Mouse (Mus musculus) kidney, postnatal 36 days (tissue): ENCODE measurements at regions not wholly inside any gene's neighbourhood (a gene's known extent, or its start where the extent isn't known, plus 50 kb on each side); places are given as distances from the start of the nearest gene placed in this dataset.
A peak's percentile ranks its signal among the peaks of the same experiment; 100 is the strongest.

Experiments used
- DNase-seq, 2 experiments: peaks; one replicate each; pipeline ENCODE4 v3.0.0; 2021 to 2022; ENCODE audit warnings: mixed read lengths in 2 of 2

DNA sequence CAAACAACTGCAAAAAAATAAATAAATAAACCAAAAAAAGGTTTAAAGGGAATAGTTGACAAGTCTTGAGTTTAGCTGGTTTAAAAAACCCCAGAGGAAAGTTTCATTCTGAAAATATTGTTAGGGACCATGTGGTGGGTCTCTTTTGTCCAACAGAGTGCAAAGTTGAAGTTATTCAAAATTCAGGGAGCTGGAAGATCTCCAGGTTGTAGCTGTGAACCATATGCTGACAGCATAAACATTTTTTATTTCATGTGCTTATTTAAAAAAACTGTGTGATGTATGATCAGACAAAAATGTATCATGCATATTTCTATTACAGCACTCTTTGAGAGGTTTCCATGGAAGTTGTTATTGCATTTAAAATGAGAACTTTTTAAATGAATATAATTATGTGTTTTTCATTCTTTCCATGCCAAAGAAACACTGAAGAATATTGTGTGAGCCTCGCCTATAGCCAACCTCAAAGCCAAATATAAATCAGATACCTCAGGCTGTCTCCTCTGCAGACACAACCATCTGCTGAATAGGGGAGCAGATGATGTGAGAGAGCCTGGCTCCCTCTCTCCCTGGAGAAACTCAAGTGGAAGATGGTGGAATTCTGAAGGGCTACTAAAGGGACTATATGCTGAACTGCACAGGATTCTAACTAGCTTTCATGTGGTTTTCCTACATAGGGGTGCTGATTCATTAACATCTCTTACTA is 413.4 kb upstream of the Impad1 start:
- DNase-seq, result no peak

DNA sequence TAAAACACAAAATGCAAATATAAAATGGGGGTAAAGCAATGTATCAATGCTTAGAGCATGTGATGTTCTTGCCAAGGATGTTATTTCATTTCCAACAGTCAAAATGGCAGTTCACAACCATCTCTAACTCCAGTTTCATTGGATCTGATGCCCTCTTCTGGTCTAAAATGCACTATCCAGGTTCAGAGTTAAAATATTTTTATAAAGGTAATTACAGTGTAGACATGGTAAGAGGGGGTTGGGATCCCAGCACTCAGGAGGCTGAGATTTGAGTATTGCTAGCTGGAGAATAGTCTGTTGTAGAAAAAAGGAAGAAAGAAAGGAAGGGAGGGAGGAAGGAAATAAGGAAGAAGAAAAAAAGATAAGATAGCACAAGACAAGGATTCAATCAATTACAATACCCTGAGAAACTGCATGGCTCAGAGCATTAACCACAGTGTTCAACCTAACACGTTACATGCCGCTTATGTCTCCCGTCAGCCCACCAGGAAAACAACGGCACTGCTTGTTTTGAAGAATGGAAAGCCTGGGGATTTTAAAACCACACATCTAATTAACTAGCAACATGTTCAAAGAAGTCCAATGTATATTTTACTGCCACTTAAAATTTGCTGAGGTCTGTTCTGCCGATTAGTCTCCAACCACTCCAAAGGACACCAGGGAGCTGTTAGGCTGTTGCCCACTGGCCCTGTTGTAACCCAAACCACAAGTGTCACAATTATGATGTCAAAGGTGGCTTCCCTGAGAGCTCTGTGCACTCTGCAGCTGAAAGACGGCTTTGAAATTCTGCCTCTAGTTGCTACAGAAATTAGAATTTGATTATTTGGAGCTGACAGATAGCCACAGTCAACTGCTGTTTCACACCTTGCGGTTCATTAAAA is 412.4 kb upstream of the Impad1 start:
- DNase-seq, result no peak

DNA sequence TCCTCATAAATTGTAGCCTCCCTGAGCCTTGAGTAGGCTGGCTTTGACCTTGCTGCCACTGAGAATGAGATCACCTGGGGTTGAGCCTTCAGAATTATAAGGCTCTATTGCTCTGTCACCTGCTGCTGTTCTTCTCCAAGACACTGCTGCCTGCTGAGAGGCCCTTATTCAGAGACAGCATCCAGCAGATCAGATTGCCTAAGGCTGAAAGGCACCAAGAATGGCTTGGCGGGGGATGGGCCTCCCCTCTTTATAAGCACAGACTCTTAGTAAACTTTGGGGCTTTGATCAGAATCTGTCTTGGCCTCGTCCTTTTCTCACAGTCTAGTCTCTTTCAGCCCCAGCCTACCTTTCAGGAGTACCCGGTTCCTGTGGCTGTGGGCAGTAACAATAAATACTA is 401.1 kb upstream of the Impad1 start:
- no peak for DNase-seq

DNA sequence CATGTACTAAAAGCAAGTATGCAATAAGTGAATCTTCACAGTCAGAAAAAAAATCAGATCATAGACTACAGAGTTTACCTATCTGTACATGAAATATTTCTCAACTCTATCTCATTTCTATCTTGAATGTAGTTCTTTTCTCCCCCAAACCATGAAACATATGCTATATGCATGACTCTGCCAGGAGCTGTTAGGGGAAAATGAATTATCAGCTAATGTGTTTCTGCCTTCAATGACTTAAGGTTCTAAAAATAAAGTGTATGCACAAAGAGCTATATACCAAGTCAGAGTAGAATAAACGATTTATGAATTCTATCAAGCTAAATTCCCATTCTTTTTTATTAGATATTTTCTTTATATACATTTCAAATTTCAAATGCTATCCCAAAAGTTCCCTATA is 388.4 kb upstream of the Impad1 start:
- no peak for DNase-seq

DNA sequence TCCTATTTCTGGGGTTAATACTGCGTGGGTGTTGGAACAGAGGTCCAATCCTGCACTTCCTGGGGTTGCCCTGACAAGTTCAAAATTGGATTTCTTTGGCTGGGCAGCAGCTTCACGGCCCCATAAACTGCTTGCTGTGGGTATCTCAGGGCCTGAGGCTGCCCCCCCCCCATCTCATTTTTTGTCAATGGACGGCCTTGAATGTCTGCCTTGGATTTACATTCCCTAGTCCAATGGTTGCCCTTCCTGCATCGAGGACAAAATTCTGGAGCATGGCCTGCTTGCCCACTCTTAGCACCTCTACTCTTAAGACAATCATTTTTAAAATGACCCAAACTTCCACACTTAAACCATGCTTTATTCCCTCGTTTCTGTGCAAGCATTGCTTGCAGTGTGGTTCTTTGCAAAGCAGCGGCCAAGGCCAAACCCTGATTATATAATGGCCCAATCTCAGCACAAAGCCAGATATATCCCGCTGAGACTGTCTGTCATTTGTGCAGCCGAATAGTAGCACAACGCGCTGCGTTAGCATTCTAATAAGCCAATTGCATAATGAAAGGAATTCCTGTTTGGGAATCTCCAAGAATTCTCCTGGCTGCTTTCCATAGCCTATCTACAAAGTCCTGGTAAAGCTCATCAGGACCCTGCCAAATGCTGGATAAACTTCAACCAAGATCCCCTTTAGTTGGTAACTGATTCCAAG is 386.0 kb upstream of the Impad1 start:
- DNase-seq, result no peak

DNA sequence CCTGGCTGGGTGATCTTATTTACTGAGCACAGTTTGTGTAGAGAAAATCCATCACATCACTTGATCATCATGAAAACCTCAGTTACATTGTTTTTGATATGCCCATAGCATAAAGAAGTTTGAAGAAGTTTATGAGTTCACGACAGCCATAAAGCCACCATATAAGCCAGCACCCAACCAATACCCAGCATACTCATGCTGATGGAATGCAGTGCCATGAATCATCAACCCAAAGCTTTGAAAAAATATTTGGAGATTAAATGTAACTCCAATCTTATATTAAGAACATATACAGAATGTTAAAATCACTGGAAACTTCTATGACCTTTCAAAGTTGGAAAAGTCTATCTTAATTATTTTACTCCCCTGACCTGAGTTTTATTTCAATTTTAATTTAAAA is 372.1 kb upstream of the Impad1 start:
- DNase-seq, result no peak

DNA sequence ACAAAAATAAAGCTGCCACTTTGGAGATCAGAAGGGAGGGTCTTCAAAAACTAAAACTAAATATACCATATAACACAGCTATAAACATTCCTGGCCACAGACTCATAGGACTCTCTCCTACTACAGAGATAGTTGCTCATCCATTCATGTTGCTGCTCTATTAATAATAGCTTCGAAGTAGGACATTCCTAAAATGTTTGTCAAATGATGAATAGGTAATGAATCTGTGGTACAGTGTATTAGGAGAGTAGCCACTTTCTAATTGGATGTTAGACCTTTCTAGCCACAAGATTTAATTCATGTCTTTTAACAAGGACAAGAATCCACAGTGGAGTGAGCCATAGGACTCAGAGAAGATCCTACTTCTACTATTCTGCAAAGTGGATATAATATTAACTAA is 367.8 kb upstream of the Impad1 start:
- no peak for DNase-seq

DNA sequence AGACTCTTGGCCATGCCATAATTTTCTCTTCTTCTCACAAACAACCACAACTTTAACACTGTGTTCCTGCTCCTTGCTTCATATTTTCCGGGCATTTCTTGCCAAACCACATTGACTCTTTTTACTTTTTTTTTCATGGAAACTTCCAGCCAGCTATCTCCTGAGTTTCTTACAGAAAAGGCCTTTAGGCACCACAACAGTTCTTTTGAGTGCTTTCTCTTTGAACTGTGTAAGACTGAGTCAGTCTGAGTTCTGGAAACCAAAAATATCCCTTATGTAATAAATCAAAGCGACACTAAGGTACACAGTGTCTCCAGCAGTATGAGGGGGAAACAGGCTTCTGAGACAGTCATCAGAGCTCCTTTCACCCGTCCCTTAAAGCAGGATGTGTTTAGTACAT is 337.6 kb upstream of the Impad1 start:
- DNase-seq, result peak in 1 of 2 experiments; percentile 45

DNA sequence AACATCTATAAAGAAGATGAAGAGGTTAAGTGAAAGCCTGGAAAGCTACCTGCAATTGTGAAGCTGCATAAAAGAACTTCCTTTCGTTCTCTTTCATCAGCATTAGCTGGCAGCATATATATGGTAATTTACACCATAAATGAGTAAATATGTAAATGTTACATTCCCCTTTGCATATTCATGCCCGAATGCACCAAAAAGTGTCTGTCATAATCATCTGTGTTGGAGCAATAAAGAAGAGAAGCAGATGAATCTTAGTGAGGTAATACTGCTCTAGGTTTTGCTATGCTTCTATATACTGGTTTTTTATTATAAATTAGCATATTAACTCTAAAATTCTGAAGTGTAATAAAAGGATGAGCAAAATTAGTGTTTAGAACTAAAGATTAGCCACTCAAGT is 332.9 kb upstream of the Impad1 start:
- DNase-seq, result no peak

DNA sequence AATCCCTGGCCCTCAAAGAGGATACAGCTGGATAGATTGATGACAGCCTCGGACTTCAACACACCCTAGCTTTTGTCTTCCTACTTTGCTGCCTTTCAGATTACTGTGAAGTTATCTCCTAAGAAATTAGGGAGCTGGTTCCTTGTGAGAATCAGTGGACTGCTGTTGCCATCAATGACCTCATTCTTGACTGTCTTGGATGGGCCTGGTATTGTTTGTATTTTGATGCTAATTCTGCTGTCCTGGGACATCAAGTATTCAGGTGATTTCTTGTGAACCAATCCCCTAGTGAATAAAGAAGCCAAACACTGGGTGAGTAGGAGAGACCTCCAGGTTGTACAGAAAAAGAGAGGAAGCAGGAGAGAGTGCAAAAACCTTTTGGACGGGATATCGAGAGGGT is 305.3 kb upstream of the Impad1 start:
- no peak for DNase-seq

DNA sequence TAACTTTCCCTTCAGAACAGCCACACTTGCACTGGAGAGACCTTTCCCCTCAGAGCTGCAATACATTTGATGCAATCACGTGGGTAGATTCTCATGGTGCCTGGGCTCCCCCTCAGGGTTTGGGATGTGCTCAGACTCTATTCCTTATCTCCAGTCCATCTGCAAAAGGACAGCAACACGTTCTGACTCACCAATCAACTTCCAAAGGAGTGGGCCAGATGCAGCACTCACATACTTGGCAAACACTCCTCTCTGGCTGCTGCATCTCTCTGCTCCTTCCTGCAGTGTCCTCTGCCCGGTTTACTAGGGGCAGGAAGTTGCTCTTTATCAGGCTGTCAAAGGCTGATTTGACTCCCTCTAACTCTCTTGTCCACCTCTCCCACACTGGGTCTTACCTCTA is 285.6 kb upstream of the Impad1 start:
- no peak for DNase-seq

DNA sequence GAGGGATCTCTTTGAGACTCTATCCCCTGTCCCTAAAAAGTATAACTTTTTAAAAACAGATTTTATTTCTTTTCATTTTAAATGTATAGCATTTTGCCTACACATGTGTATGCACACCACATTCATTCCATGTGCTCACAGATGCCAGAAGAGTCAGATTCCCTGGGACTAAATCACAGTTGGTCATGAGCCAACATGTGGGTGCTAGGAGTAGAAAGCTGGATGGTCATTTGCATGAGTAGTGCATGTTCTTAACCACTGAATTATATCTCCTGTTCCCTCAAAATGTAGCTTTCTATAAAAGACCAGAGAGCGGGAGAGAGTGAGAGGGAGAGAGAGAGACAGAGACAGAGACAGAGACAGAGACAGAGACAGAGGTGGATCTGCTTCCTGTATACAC is 281.6 kb upstream of the Impad1 start:
- no peak for DNase-seq

DNA sequence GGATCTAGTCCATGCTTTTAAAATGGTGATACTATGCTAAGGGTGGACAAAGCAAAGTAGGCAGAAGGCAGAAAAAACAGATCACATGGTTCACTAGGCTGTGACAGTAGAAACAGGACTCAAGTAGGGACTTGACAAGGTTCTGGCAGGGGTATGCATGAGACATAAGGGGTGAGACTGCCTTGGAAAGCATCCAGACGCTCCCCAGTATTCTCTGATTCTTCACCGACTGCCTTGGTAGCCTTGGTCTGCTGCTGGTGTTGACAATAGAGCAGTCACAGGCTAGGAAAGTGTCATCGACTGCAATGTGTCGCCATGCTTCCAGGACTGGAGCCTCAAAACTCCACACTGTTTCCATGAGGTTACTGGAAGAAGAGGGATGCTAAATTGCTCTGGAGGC is 278.1 kb upstream of the Impad1 start:
- no peak for DNase-seq

DNA sequence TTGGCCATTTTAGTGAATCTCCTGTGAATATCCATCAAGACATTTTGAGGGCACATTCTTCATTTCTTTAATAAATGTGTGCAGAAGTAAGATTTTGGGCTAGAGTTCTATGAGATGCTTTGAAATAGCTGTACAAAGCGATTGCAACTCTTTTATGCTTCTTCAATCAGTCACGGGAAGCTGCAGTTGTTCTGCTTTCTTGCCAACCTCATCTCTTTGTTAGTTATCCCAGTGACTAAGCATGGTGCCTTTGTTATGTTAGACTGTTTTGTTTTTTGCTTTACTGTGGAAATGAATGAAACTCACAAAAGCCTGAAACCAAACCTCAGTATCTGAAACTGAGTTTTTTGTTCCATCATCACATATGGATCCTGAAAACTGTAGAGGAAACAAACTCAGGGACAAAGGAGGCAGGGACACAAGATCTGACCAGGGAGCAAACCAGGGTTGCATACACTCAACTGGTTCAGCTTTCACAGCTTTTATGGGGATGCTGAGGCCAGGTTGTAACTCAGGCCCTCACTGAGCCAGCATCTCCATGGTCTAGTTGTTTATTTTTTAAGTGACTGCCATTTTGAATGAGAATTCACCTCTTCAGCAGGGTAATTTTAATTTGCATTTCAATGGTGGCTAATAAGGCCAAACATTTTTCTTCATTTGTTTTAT is 266.3 kb upstream of the Impad1 start:
- DNase-seq, result no peak

DNA sequence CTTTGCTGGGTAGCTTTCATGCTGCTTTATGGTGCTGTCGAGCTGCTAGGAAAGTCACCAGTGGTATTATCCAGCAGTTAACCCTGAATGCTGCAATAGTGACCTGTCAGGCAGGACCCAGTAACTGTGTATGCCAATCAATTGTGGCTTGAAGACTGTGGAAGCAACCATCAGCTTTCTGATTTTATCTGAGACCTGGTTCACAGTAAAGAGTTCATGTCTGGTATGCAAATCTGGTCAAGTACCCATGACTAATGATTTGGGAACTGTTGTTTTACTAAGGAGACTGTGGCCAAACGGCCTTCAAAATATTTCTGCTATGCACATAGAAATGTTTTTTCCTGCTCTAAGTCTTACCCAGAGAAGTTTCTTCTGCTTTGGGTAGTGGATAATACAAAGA is 236.8 kb upstream of the Impad1 start:
- peak in 1 of 2 experiments; percentile 2 for DNase-seq

DNA sequence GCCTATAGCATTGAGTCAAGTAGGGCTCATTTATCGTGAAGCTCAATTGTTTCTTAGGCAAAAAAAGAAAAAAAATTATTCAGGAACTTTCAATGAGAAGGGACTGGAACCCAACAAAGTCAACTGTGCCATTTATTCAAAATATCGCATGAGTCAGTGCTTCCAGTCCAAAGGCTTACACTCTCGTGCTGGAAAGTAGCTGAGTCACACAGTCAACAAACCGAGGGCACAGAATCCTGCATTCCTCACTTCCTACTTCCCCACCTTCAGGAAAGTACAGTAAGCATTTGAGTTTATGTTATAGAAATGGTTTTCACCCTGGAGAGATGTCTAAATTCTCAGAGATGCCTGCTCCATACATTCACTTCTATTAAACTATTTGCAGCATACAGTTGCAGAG is 194.3 kb upstream of the Impad1 start:
- no peak for DNase-seq

DNA sequence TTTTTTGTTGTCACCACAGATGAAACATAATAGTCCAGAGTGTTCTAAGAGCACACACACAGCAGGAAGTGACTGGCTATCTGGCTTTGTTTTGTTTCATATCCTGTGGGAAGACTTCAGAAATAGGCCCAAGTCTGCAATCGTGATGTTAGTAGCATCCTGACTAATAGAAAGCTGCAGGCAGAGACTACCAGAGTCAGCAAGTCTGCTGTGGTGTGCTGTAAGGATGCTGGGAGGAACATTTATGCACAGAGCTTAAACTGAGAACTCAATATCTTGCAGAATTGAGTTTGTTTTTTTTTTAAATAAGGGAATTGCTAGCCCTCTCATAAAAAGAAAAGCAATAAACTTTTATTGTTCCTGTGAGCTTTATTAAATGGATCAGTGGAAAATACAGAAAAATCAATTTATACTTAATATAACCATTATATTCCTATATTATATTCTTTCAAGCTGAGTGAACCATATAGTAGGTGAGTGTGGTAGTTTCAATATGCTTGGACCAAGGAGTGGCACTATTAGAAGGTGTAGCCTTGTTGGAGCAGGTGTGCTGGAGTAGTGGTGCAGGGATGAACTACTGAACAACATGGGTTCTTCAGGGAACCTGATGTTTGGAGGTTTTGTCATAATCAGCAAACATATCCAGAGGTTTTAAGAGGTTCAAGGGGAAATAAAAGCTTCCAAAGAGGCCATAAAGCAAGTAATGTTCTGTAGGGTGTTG is 190.5 kb upstream of the Impad1 start:
- no peak for DNase-seq

DNA sequence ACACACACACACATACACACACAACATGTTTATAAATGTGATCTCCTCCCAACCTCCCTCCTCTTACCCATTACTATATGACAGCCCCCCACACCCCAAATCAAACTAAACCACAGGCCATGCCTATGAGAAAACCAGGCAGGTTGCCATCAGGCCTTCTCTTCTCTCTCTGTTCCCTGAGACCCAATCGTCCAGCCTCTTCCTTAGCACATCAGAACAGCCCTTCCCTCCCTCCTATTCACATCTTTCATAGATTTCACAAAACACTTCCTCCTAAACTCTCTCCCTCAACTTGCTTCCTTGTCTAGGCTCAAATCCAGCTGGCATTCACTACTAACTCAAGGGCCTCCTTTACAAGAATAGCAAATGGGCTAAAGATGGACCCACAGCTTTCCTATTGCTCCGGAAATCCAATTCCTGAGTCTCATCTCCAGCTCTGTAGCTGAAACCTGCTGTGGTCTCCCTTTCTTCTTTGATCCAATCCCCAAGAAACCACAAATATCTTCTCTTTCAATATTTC is 178.7 kb upstream of the Impad1 start:
- DNase-seq, result no peak

DNA sequence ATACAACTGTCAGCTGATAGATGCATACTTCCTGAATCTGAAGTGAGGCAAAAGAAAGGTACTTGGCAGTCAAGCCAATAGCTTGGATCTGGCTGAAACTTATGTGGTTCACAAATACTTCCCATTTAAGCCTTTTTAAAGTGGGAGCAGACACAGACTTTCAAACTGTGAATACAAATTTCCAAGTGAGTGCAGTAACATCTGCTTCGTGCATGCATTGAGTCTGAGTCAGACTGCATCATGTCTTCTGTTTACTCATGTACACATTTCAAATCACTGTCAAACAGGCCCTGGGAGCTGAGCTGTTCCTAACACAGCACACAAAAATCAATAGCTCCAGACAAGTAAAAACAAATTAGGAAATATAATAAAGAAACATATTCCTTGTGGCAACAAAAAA is 155.8 kb upstream of the Impad1 start:
- no peak for DNase-seq

DNA sequence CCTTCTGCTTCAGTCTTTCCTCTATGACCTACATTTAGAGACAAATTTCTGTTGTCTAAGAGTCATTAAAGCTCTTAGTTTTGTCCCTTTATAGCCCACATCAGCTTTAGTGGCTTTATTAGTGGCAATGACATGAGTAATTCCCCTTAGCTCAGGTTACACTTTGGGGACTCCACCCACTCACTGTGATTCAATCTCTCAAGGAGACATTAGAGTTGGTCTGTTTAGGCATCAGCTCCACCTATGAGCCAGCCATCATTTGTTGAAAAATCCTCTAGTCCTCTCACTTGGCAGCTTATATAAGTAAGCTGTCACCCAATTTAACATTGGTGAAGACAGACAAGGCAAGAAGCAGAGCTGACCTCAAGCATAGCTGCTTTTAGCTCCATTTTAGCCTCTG is 151.3 kb upstream of the Impad1 start:
- DNase-seq, result no peak

DNA sequence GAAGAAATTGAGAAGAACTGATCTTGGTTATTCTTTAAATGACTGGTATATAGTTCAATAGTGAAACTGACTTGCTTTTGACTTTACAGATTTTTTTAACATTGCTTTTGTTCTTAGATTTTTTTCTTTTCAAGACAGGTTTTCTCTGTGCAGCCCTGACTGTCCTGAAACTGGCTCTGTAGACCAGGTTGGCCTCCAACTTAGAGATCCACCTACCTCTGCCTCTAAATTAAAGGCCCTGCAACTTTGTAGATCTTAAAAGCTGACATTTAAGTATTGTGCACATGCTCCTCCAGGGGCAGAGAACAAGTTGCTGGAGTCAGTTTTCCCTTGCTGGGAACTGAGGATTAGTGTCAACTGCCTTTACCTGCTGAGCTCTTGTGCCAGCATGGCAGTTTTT is 132.6 kb upstream of the Impad1 start:
- no peak for DNase-seq

DNA sequence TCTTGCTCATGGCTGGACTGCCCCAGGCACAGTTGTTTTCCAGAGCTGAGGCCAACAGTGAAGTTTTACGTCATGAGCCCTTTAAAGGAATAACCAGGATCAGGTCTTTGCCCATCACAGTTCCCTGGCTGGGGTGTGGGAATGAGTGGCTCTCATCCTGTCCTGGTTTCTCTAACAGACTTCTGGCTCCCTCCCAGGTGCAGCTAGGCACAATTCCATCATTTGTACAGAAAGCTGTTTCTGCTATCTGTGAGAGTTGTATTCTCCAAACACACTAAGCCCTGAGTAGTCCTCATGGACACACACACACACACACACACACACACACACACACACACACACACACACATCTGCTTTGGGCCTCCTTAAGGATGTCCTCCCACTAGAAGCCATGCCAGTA is 127.1 kb upstream of the Impad1 start:
- DNase-seq, result no peak
